Mouse (Mus musculus): Measurements from ENCODE around the gene Tlr9. TPM values are rescaled to one million over a fixed set of nuclear protein-coding genes. Genes with fewer than 3 reads are reported as not detected.

Gene Tlr9
- polyA plus RNA-seq, 1 experiment from 2014 or later = 0.05 TPM

DNA sequence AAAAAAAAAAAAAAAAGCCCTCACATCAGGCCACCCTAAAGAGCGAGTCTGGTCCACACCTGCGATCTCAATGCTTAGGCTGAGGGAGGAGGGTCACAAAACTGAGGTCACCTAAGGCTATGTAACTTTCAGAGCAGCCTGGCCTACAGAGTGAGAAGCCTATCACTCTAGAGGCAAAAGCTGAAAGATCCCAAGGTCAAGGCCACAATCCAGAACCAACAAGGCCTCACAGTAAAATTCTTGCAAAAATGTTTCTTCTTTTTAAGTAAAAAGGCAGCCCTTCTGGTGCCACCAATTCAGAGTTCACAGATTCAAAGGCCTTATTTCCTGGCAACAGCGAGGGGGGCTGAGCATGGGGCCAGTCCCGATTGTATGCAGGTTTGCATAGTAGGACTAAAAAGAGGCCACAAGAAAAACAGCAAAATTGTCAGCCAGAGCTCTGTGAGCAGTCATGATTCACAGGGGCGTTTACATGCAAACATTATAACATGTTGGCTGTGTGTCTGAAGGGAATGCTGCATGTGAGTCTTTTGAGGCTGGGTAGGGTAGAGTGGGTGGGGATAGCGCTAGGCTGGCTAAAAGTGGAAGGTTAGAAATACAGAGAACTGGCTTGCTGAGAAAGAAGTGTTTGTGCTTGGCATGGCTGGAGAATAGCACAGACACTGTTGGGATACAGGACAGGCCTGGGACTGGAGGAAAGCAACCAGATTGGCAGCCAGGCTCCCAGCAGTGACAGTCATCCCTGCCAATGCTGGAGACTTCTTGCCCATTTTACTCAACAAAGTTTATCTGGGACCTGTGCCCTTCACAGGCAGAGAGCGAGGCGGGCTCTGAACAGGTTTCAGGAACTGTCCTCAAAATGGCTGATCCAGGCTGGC, 28.2 kb upstream of the Tlr9 start:
- no peak for ATAC-seq (ENCODE audit: low FRiP score)
- Histone ChIP-seq H3K36me3 (peaks cover 40% of the 10 kb centered on the region), H3K9ac (no peak overlapping the region), H3K4me3 (no peak overlapping the region), H3K4me2 (replicated peaks) (no peak overlapping the region), H3K4me1 (peaks cover 17% of the 10 kb centered on the region), H3K9me3 (replicated peaks) (no peaks in the 10 kb centered on the region), H3K27ac (no peak overlapping the region), H3K27me3 (no peaks in the 10 kb centered on the region)
- 91% methylated on average over 8 of the region's 8 CpGs for WGBS

- Histone ChIP-seq H3K27me3 (0 out of 2 replicates have a peak, but pooled peaks cover 4% of the 10 kb centered on the region), H3K4me3 (no peak overlapping the region), H3K4me2 (replicated peaks) (no peak overlapping the region), H3K9ac (no peak overlapping the region), H3K9me3 (replicated peaks) (no peaks in the 10 kb centered on the region), H3K27ac (peak overlapping the region; percentile 13; the same call in 1 of the 2 replicates), H3K36me3 (peaks cover 25% of the 10 kb centered on the region), H3K4me1 (peaks cover 22% of the 10 kb centered on the region)
- 0 out of 2 replicates have a peak, but pooled peaks have one; percentile 17 for ATAC-seq (ENCODE audit: low FRiP score)
- 81% methylated on average over 8 of the region's 8 CpGs for WGBS
Observed at GRCm38 (mm10) chr9:106195693-106196092, 26.7 kb upstream of the Tlr9 start.

- H3K4me3 ChIP-seq = no peak overlapping the region
- no peak overlapping the region for H3K27ac ChIP-seq
- ATAC-seq (ENCODE audit: low FRiP score) = no peak
- H3K4me1 ChIP-seq = peaks cover 24% of the 10 kb centered on the region
- H3K9me3 ChIP-seq (replicated peaks) = no peaks in the 10 kb centered on the region
- WGBS = 89% methylated on average over 3 of the region's 3 CpGs
- no peak overlapping the region for H3K9ac ChIP-seq
- 0 out of 2 replicates have a peak, but pooled peaks cover 4% of the 10 kb centered on the region for H3K27me3 ChIP-seq
- peaks cover 10% of the 10 kb centered on the region for H3K36me3 ChIP-seq
- H3K4me2 ChIP-seq (replicated peaks) = no peak overlapping the region
Observed at GRCm38 (mm10) chr9:106197081-106197713, 25.2 kb upstream of the Tlr9 start.

- no peaks in the 10 kb centered on the region for H3K9me3 ChIP-seq (replicated peaks)
- peak overlapping the region; percentile 71; the same call in 1 of the 2 replicates for H3K4me2 ChIP-seq (replicated peaks)
- H3K4me3 ChIP-seq = no peak overlapping the region
- peaks cover 26% of the 10 kb centered on the region for H3K4me1 ChIP-seq
- 0 out of 2 replicates have a peak, but pooled peaks cover 4% of the 10 kb centered on the region for H3K27me3 ChIP-seq
- peaks cover 7% of the 10 kb centered on the region; the same call in 1 of the 2 replicates for H3K36me3 ChIP-seq
- WGBS = 93% methylated on average over 9 of the region's 9 CpGs
- ATAC-seq (ENCODE audit: low FRiP score) = no peak
- H3K9ac ChIP-seq = no peak overlapping the region
- H3K27ac ChIP-seq = no peak overlapping the region
Observed at GRCm38 (mm10) chr9:106197732-106198131, 24.7 kb upstream of the Tlr9 start.

- no peak overlapping the region for H3K27ac ChIP-seq
- under 1% methylated on average over 47 of the region's 51 CpGs for WGBS
- 0 out of 2 replicates have a peak, but pooled peaks cover 4% of the 10 kb centered on the region for H3K27me3 ChIP-seq
- no peaks in the 10 kb centered on the region for H3K9me3 ChIP-seq (replicated peaks)
- H3K4me3 ChIP-seq = peak overlapping the region; percentile 63
- H3K9ac ChIP-seq = peak overlapping the region; percentile 78
- H3K4me2 ChIP-seq (replicated peaks) = peak overlapping the region; percentile 71
- peaks cover 33% of the 10 kb centered on the region for H3K4me1 ChIP-seq
- H3K36me3 ChIP-seq = no peaks in the 10 kb centered on the region
- ATAC-seq (ENCODE audit: low FRiP score) = peak; percentile 39
Observed at GRCm38 (mm10) chr9:106198962-106199458, 23.4 kb upstream of the Tlr9 start.

- Histone ChIP-seq H3K9ac (peak within 1 kb of the TSS; percentile 78), H3K27me3 (0 out of 2 replicates have a peak, but pooled peaks cover 4% of the 10 kb centered on the region), H3K36me3 (no peaks in the 10 kb centered on the region), H3K4me1 (peaks cover 39% of the 10 kb centered on the region), H3K4me3 (peak within 1 kb of the TSS; percentile 63), H3K4me2 (replicated peaks) (peak within 1 kb of the TSS; percentile 71), H3K9me3 (replicated peaks) (no peaks in the 10 kb centered on the region), H3K27ac (no peak within 1 kb of the TSS)
- no peak for ATAC-seq (ENCODE audit: low FRiP score)
- WGBS = 38% methylated on average over 18 of the region's 18 CpGs
Observed at GRCm38 (mm10) chr9:106199535-106200272, 22.7 kb upstream of the Tlr9 start, which contains the start of gene Ppm1m. TSS of gene Ppm1m (minus strand) at chr9:106199746.

GRCm38 (mm10) chr9:106201895-106202294, 20.5 kb upstream of the Tlr9 start:
- Histone ChIP-seq H3K27me3 (0 out of 2 replicates have a peak, but pooled peaks cover 4% of the 10 kb centered on the region), H3K9me3 (replicated peaks) (no peaks in the 10 kb centered on the region), H3K4me2 (replicated peaks) (peak overlapping the region; percentile 61; the same call in 1 of the 2 replicates), H3K4me1 (peaks cover 41% of the 10 kb centered on the region), H3K4me3 (no peak overlapping the region), H3K27ac (no peak overlapping the region), H3K36me3 (no peaks in the 10 kb centered on the region), H3K9ac (no peak overlapping the region)
- WGBS = 86% methylated on average over 3 of the region's 3 CpGs
- ATAC-seq (ENCODE audit: low FRiP score) = no peak

GRCm38 (mm10) chr9:106202819-106203636, 19.4 kb upstream of the Tlr9 start, which contains the start of gene Twf2:
TSS of gene Twf2 (plus strand) at chr9:106203108.
- WGBS = 2% methylated on average over 61 of the region's 61 CpGs

DNA sequence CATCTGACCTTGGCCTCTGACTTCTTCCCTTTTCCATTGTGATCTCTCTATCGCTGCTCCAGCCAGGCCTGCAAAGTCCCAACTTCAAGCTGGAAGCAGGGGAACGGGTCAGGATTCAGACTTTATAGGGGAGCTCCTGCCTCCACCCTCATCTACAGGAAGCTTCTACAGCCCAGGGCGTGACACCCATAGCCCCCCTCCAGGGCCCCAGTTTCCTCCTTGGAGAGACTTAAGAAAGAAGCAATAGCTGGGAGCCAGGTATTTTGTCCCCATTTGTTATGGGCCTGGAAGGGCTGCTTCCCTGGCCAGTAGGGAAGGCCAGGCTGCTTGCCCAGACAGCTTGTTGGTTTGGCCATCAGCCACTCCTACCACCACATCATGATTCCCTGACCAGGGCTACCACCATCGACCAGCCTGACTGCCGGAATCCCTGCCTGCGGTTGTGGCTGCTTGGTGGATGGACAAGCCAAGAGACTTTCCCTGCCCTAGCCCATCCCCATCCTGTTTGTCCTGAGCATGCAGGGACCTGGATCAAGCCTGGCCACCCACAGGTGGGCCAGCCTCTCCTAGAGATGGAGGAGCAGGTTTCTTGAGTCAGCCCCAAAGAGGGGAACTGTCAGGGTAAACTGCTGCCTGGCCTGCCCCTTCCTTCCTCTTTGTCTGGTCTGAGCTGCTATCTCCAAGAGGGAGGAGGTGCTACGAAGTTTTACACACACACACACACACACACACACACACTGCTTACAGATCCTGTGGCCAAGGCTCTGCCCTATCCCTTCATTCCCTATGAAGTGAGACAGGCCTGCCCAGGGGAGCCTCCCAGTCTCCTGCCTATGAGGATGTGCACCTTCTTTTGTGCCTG, 18.2 kb upstream of the Tlr9 start:
- Histone ChIP-seq H3K27me3 (0 out of 2 replicates have a peak, but pooled peaks cover 4% of the 10 kb centered on the region), H3K4me1 (peaks cover 34% of the 10 kb centered on the region), H3K27ac (no peak overlapping the region), H3K9me3 (replicated peaks) (no peaks in the 10 kb centered on the region), H3K4me3 (peak overlapping the region; percentile 64), H3K36me3 (no peaks in the 10 kb centered on the region), H3K9ac (peak overlapping the region; percentile 25; the same call in 1 of the 2 replicates), H3K4me2 (replicated peaks) (peak overlapping the region; percentile 61)
- WGBS = 81% methylated on average over 7 of the region's 7 CpGs
- no peak for ATAC-seq (ENCODE audit: low FRiP score)

More at GRCm38 (mm10) chr9:106202819-106203636, 19.4 kb upstream of the Tlr9 start, which contains the start of gene Twf2:
- Histone ChIP-seq H3K4me3 (peak within 1 kb of the TSS; percentile 64), H3K4me2 (replicated peaks) (peak within 1 kb of the TSS; percentile 61), H3K27ac (peak within 1 kb of the TSS; percentile 74), H3K9ac (peak within 1 kb of the TSS; percentile 83), H3K27me3 (0 out of 2 replicates have a peak, but pooled peaks cover 4% of the 10 kb centered on the region), H3K36me3 (no peaks in the 10 kb centered on the region), H3K4me1 (peaks cover 40% of the 10 kb centered on the region), H3K9me3 (replicated peaks) (no peaks in the 10 kb centered on the region)
- ATAC-seq (ENCODE audit: low FRiP score) = peak; percentile 84

GRCm38 (mm10) chr9:106205713-106206290, 16.6 kb upstream of the Tlr9 start:
- H3K36me3 ChIP-seq = no peaks in the 10 kb centered on the region
- no peak overlapping the region for H3K4me3 ChIP-seq
- no peaks in the 10 kb centered on the region for H3K27me3 ChIP-seq
- no peak for ATAC-seq (ENCODE audit: low FRiP score)
- H3K27ac ChIP-seq = no peak overlapping the region
- WGBS = 81% methylated on average over 7 of the region's 7 CpGs
- H3K4me1 ChIP-seq = peaks cover 29% of the 10 kb centered on the region
- H3K9me3 ChIP-seq (replicated peaks) = no peaks in the 10 kb centered on the region
- H3K9ac ChIP-seq = no peak overlapping the region
- no peak overlapping the region for H3K4me2 ChIP-seq (replicated peaks)

Measured in hindbrain, embryonic 12.5 days (tissue).